Mouse (Mus musculus) thymus, postnatal 14 days (tissue): ENCODE results near the gene Gdf11.

Experiments used
- DNase-seq: peaks from one replicate; pipeline ENCODE4 v3.0.0; 2021

Gene Gdf11

GRCm38 (mm10) chr10:128891296-128892094, at the start of gene Gdf11:
Gdf11 (minus strand) TSS chr10:128891718.
- peak; percentile 82 for DNase-seq

DNA sequence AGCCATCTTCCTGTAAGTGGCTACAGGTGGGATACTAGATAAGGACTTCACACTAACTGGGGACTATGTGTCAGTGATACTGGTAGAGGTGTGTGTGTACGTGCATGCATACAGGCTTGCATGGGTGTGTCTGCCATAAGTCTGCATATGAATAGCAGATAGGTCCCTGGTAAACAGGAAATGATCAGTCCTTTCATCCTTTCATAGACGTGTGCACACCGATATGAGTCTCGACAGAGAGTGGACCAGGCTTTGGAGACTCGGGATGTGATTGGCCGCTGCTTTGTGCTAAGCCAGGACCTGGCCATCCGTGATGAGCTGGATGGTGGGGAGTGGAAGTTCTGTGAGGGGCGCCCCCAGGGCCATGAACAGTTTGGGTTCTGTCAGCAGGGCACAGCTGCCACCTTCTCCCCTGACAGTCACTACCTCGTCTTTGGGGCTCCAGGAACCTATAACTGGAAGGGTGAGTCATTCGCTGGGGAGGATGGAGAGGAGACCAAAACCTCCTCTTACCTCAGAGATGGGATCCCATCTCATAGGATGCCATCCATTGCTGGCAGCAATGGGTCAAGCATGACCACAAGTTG, 49.0 kb upstream of the Gdf11 start:
- DNase-seq: no peak

- DNase-seq: no peak
Observed at GRCm38 (mm10) chr10:128938974-128939373, 47.5 kb upstream of the Gdf11 start.

DNA sequence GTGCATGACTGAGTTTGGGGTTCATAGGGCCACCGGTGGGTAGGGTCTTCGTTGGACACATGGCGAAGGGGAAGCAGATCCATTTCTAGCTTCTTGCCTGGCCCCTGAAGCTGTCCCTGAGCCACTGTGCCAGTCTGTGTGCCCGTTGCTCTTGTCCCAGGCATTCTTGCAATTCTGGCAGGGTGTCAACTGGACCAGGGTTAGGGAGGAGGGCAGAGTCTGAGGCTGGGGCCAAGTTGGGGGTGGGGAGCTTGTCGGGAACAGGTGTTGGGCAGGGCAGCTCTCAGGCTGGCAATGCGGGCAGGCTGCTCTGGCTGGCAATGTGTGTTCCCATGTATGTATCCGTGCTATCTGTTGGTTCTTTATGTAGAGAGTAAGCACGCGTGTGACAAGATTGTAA, 46.9 kb upstream of the Gdf11 start:
- DNase-seq: no peak

DNA sequence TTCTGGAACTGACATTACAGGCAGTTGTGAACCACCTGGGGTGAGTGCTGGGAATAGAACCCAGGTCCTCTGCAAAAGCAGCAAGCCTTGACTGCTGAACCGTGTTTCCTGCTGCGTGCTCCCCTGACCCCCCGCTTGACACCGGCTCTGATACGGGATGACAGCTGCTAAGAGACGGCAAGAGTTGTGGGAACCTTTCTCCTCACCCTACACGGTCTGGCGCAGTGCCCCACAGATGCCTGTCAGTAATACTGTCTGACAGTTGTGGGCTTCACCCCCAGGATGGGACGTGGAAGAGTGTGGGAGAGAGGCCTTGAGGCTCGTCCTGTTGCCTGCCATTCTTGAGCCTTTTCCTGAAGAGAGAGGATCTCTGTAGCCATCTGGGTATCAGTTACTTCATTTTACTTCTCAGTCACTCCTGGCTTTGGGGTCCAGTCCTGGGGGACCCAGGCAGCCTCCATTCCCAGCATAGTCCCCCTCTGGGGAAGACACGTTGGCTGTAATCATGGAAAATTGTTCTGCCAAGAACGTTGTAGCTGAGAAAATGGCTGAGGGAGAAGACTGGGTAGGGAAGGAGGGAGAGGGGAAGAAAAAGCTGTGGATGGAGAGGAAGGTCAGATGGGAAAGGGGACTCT, 46.4 kb upstream of the Gdf11 start:
- DNase-seq: no peak

DNA sequence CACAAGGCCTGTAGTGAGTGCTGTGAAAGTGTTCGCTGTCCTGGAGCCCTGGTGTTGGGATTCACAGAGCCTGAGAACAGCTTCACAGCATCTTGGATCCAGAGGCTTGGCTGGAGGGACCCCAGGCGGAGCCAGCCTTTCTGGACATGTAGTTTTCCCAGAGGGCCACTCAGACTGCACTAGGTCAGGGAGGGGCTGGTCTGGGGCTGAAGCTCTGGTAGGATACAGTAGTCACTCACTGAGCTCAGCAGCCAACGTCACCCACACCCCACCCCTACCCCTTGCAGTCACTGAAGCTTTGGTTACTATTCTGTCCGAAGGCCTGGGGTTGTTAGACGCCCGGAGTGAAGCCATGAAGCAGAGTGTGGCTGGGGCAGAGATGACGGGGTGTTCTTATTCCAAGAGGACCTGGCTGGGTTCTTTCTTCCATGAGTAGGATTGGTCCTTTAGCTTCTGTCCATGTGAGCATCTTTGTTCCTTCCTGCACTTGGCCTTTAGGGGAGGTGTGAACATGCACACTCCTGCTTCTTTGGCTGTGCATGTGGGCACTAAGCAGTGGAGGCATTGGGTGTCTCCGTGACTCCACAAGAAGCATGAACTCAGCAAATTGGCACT, 44.4 kb upstream of the Gdf11 start:
- no peak for DNase-seq

DNA sequence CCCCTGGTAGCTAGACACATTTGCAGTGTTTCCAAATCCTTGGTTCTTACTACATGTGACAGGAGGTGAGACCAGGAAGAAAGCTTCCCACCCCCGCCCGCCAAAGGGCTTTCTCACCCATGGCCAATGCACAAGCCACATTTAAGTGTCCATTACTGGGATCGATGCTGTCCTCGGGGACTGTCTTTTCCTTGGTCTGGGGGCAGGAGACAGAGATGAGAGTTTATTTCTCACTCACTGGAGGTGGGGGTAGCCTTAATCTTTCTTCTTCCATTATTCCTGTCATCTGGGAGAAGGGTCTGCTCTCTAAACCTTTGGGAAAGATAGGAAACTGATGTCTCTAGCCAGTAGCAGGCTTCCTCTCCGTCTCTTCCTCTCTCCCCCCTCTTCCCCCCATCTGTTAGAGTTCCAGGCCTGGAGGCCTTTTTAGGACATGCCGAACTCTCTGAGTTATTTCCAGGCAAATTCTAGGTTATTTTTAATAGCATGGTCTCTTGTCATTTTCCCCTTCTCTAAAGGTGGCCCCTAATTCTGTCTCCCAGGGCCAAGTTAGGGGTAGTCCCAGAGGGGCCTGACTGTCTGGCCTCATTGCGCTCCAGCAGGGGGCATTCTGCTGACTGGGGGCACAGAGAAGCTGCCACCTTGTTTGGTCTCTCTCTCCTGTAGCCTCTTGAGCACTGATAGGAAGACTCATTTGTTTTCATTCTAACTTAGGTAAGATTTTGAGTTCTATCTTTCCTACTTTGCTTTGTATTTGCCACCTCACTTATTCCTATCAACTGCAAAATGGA, 43.7 kb upstream of the Gdf11 start:
- DNase-seq: peak; percentile 55

- DNase-seq: no peak
Observed at GRCm38 (mm10) chr10:128933976-128934721, 42.6 kb upstream of the Gdf11 start.

- peak; percentile 36 for DNase-seq
Observed at GRCm38 (mm10) chr10:128933574-128933973, 42.1 kb upstream of the Gdf11 start, which contains the start of gene Itga7. Itga7 (plus strand) TSS chr10:128933818.

DNA sequence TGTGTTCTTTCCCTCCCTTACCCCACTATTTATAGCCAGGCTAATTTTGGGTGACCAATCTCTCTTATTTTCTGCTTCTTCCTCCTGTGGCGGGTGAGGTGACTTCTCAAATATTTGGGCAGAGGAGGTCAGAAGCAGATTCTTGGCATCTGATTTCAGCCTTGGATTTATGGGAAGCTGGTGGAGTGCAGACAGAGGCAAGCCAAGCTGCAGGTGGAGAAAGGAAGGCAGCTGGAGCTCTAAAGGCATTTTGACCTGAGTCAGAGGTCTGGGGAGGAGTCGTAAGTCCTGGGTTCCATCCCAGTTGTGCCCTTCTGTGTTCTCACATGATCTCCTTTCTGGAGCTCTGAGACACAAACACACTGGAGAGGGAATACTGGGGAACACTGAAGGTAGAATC, 39.9 kb upstream of the Gdf11 start:
- DNase-seq: no peak

GRCm38 (mm10) chr10:128929638-128930378, 38.3 kb upstream of the Gdf11 start:
- DNase-seq: no peak

DNA sequence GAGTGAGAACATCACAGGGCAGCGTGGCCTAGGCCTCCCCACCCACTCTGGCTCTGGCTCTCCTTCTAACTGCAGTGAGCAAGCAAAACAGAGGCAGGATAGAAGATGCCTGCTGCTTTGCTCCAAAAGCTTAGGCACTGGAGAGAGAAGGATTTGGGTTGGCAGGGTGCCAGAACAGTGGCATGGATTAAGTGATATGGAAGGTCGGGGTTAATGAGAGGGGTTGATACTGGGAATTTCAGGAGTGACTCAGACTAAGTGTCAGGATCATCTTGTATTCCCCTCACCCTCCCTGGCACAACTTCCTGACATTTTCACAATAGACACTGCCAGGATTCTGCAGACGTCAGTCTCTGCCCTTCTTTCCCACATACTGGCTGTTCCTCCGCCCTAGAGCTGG, 36.8 kb upstream of the Gdf11 start:
- no peak for DNase-seq

DNA sequence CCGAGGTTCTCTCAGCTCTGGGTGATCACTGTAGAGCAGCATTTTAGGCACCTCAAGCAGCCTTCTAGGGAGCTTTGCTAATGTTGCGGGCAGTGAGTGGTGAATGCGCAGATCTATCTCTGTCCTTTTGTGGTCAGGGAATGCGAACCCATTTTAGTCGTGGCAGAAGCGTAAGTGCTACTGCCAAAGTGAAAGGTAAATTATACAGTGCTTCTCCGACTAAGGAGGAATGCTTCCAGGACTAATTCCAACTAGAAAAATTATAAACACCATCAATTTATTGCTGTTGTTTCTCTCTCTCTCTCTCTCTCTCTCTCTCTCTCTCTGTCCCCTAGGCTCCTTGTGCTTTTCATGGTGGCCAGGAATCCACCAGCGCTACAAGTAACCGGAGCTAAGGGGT, 32.4 kb upstream of the Gdf11 start, which contains the start of gene Bloc1s1:
TSS of gene Bloc1s1 (minus strand) at position 101 of the 400 bp plus-strand sequence.
- no peak for DNase-seq

DNA sequence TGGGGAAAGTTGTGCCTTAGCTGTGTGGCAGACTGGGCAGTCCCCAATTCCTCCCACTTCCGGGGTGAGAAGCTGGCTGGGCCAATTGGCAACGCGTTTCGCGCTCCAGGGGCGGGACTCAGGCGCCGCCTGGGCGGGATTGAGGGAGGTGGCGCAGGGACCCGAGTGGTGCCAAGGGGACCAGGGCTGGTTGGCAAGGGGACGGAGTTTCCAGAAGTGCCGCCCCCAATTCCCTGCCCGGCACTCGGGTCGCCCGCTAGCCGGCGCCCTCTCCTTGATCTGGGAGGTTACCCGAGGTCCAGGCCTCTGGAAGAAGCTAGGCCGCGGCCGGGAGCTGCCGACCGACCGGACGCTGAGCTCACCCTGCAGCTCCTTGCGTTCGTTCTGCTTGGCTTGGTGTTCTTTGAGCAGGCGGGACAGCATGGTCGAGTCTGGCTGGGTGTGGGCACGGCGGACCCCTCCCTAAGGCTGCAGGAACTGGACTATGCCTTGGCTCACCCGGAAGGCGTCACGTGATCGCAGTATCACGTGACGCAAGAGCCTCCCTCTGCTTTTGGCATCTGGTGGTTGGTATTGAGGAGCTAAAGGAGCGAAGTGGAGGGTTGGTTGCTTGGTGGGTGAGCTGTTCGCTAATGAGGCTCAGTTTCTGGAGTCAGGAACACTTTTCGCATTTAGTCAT, 31.6 kb upstream of the Gdf11 start:
- DNase-seq: peak; percentile 95

DNA sequence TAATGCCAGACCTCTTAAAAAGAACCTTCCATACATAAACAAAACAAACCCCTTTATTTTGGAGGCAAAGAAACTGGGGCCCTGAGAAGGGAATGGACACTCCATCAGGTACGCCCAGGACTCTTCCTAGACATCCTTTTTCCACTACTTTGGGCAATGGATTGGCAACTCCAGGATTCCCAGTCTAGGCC, 31.2 kb upstream of the Gdf11 start, which contains the start of gene Rdh5:
TSS of gene Rdh5 (minus strand) at position 67 of the 191 bp plus-strand sequence.
- no peak for DNase-seq

DNA sequence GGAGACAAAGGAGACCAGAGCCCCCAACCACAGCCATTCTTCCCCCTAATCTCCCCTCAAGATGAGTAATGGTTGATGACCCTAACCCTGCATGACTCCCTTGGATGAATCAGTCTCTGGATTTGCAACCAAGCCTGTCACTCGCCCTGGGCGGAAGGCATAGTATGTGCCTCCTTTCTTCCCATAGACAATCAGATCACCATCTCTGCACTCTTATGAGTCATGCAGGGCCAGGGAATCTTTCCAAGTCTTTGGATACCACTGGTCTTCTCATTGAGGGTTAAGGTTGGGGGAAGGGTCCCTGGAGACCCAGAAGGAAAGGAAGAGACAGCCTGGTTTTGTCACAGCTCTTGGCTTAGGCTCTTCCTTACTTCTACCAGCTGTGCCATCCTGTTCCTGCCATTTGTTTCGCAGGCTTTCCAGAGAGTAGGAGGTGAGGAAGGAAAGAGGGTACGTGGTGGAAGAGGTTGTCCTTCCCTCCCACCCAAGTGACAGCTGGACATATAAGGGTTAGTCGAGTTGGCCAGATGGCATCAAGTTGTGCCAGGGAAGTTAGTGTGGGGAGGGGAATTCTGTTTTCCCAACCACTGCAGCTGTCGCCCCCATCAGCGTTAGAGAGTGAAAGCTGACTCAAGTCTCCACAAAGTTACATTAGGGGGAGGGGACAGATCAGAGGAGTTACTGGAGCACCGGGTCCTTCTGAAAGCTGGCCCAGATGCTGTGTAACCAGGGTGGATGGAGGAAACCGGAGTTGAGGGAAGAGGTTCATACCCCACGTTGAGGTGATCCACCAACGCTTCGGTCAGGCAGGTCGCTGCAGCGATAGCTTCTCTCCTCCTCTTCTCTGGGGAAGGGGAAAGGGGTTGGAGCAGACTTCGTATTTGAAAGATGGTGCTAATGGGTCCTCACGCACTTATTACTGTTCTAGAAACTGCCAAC, 30.6 kb upstream of the Gdf11 start:
- no peak for DNase-seq

- DNase-seq: no peak
Observed at GRCm38 (mm10) chr10:128921251-128921650, 29.7 kb upstream of the Gdf11 start.

DNA sequence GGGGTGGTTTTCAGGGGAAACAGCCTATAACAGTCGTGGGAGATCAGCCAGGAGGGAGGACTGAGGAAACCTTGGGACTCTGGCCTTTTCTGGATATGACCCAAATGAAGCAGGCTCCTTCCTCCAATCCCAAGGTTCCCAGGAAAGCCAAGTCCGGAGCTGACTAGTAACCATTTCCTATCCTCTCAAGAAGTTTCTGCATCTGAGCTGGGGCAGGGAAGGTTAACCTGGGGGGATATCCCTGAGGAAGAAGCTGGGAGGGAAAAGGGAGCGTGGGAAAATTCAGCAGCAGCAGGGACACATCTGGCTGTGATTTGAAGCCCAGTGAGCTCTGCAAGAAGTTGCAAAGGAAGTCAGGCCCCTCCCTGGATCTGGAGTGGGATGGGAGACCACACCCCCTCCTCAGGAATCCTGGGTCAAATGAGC, 29.2 kb upstream of the Gdf11 start:
- DNase-seq: no peak

GRCm38 (mm10) chr10:128919966-128920365, 28.4 kb upstream of the Gdf11 start:
- DNase-seq: no peak

- DNase-seq: no peak
Observed at GRCm38 (mm10) chr10:128919203-128919631, 27.7 kb upstream of the Gdf11 start.
